Mouse (Mus musculus) megakaryocyte, embryonic 14.5 days (primary cell): ENCODE measurements around the gene Best1. TPM values are rescaled to one million over a fixed set of nuclear protein-coding genes. Genes with fewer than 3 reads are reported as not detected.

Source experiments
- H3K27me3 ChIP-seq: replicated peaks from 2 replicates; pipeline ENCODE3; 2012; ENCODE audit warnings: inconsistent platforms
- H3K36me3 ChIP-seq: replicated peaks from 2 replicates; pipeline ENCODE3; 2012; ENCODE audit warnings: low read length, inconsistent platforms, mixed read lengths
- H3K4me1 ChIP-seq: 2 replicates; pipeline ENCODE4 v1.6.1; 2012; ENCODE audit warnings: inconsistent platforms
- H3K4me3 ChIP-seq: replicated peaks from 2 replicates; pipeline ENCODE3; 2012; ENCODE audit warnings: moderate library complexity, mild to moderate bottlenecking, inconsistent platforms
- H3K9me3 ChIP-seq: 2 replicates; pipeline ENCODE4 v1.6.1; 2012; ENCODE audit warnings: inconsistent platforms
- FLI1 ChIP-seq: IDR thresholded peaks from 2 replicates; pipeline ENCODE4 v1.6.1; 2012; ENCODE audit warnings: low read length, inconsistent platforms, mixed read lengths
- GATA1 ChIP-seq: IDR thresholded peaks from 3 replicates; pipeline ENCODE4 v1.6.1; 2012; ENCODE audit warnings: mixed read lengths, low read length, inconsistent platforms, borderline replicate concordance
- polyA plus RNA-seq: library from polyadenylated mRNA; stranded (reverse); fragments of >175 nt; gene quantifications from 2 replicates; pipeline ENCODE4 v1.2.3, GENCODE M21; 2012; ENCODE audit warnings: low replicate concordance; ENCODE audit not compliant: insufficient read depth

Best1 gene
- polyA plus RNA-seq, 1 experiment: not detected

- TF ChIP-seq FLI1 (no peak), GATA1 (no peak)
- peaks cover 56% of the 10 kb centered on the region for H3K4me1 ChIP-seq
Observed at GRCm38 (mm10) chr19:10014824-10015223, 13.4 kb upstream of the Best1 start.

GRCm38 (mm10) chr19:10013913-10014312, 12.5 kb upstream of the Best1 start:
- Histone ChIP-seq H3K27me3 (peaks cover 76% of the 10 kb centered on the region), H3K4me3 (no peak overlapping the region), H3K36me3 (no peaks in the 10 kb centered on the region), H3K4me1 (peaks cover 50% of the 10 kb centered on the region), H3K9me3 (no peaks in the 10 kb centered on the region)
- TF ChIP-seq GATA1 (no peak), FLI1 (no peak)

More at GRCm38 (mm10) chr19:10014824-10015223, 13.4 kb upstream of the Best1 start:
- Histone ChIP-seq H3K4me3 (no peak overlapping the region), H3K9me3 (no peaks in the 10 kb centered on the region), H3K27me3 (peaks cover 78% of the 10 kb centered on the region), H3K36me3 (no peaks in the 10 kb centered on the region)

- TF ChIP-seq FLI1 (no peak), GATA1 (no peak)
- no peaks in the 10 kb centered on the region for H3K36me3 ChIP-seq
- peaks cover 74% of the 10 kb centered on the region for H3K27me3 ChIP-seq
- H3K4me1 ChIP-seq: peaks cover 44% of the 10 kb centered on the region
- no peak overlapping the region for H3K4me3 ChIP-seq
- no peaks in the 10 kb centered on the region for H3K9me3 ChIP-seq
Observed at GRCm38 (mm10) chr19:10013348-10013747, 11.9 kb upstream of the Best1 start.

GRCm38 (mm10) chr19:10012827-10013278, 11.4 kb upstream of the Best1 start:
- Histone ChIP-seq H3K9me3 (no peaks in the 10 kb centered on the region), H3K4me3 (no peak overlapping the region), H3K27me3 (peaks cover 72% of the 10 kb centered on the region), H3K36me3 (no peaks in the 10 kb centered on the region), H3K4me1 (peaks cover 39% of the 10 kb centered on the region)
- TF ChIP-seq FLI1 (no peak), GATA1 (no peak)

DNA sequence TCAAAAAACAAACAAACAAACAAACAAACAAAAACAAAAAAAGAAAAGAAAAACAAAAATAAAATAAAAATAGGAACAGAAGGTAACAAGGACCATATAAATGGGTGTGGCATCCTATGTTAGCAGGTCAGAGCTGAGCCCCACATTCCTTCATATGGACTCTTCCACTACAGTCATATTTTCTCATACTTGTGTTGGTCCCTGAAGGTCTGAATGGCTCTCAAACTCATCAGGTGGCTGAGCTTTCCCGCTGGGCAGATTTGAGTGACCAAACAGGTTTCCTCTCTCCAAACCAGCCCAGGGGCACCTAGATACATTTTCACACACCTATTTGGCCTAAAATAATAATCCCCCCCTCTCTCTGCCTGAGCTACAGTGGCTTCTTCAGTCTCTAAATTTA, 10.0 kb upstream of the Best1 start:
- Histone ChIP-seq H3K36me3 (no peaks in the 10 kb centered on the region), H3K27me3 (peaks cover 69% of the 10 kb centered on the region), H3K4me1 (peaks cover 34% of the 10 kb centered on the region), H3K9me3 (no peaks in the 10 kb centered on the region), H3K4me3 (no peak overlapping the region)
- TF ChIP-seq FLI1: no peak
- no peak for TF ChIP-seq GATA1

DNA sequence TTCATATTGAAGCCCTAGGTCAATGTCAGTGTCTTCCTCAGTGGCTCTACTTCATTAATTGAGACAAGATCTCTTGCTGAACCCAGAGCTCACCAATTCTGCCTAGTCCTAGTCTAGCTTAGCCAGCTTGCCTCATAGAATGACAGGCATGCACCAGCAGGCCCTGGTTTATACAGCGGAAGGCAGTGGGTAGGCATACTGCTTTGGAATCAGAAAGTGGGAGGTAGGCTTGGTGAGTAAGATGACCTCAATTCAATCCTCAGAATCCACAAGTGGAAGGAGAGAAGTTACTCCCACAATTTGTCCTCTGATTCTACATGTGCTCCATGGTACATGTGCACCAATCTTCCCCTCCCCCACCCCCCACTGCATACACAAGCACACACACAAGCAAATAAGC, 2.3 kb upstream of the Best1 start:
- Histone ChIP-seq H3K27me3 (peaks cover 43% of the 10 kb centered on the region), H3K4me3 (no peak overlapping the region), H3K4me1 (peaks cover 5% of the 10 kb centered on the region; the same call in 1 of the 2 replicates), H3K9me3 (peaks cover 10% of the 10 kb centered on the region), H3K36me3 (no peaks in the 10 kb centered on the region)
- TF ChIP-seq GATA1: no peak

DNA sequence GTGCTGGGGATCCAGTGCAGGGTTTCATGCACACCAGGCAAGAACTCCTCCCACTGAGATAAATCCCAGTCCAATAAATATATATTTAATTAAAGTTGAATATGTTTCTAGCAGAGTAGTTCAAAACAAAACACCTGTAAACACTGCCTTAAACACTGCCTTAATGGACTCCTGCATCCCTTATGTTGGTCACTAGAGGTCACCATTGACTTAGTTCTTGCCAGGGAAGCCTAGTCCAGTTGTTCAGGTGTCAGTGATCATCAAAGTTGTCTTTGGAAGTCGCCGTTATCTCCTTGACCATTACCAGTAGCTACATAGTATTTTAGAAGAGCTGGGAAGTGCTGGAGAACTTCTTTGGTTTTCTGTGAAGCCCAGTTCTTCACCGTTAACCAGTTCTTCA, 1.1 kb downstream of the Best1 start:
- TF ChIP-seq GATA1 (no peak), FLI1 (no peak)
- H3K36me3 ChIP-seq: no peaks in the 10 kb centered on the region
- peaks cover 5% of the 10 kb centered on the region; the same call in 1 of the 2 replicates for H3K4me1 ChIP-seq
- H3K4me3 ChIP-seq: no peak overlapping the region
- H3K27me3 ChIP-seq: peaks cover 43% of the 10 kb centered on the region
- H3K9me3 ChIP-seq: peaks cover 10% of the 10 kb centered on the region

- H3K4me1 ChIP-seq: peaks cover 5% of the 10 kb centered on the region; the same call in 1 of the 2 replicates
- peaks cover 10% of the 10 kb centered on the region for H3K9me3 ChIP-seq
- H3K4me3 ChIP-seq: no peak overlapping the region
- H3K27me3 ChIP-seq: peaks cover 46% of the 10 kb centered on the region
- H3K36me3 ChIP-seq: no peaks in the 10 kb centered on the region
- TF ChIP-seq FLI1 (no peak), GATA1 (no peak)
Observed at GRCm38 (mm10) chr19:9998736-9999486, 2.5 kb downstream of the Best1 start.

- Histone ChIP-seq H3K9me3 (peaks cover 10% of the 10 kb centered on the region), H3K36me3 (no peaks in the 10 kb centered on the region), H3K27me3 (peaks cover 48% of the 10 kb centered on the region), H3K4me1 (peaks cover 11% of the 10 kb centered on the region), H3K4me3 (no peak overlapping the region)
- TF ChIP-seq FLI1: no peak
Observed at GRCm38 (mm10) chr19:9998063-9998416, 3.4 kb downstream of the Best1 start.

DNA sequence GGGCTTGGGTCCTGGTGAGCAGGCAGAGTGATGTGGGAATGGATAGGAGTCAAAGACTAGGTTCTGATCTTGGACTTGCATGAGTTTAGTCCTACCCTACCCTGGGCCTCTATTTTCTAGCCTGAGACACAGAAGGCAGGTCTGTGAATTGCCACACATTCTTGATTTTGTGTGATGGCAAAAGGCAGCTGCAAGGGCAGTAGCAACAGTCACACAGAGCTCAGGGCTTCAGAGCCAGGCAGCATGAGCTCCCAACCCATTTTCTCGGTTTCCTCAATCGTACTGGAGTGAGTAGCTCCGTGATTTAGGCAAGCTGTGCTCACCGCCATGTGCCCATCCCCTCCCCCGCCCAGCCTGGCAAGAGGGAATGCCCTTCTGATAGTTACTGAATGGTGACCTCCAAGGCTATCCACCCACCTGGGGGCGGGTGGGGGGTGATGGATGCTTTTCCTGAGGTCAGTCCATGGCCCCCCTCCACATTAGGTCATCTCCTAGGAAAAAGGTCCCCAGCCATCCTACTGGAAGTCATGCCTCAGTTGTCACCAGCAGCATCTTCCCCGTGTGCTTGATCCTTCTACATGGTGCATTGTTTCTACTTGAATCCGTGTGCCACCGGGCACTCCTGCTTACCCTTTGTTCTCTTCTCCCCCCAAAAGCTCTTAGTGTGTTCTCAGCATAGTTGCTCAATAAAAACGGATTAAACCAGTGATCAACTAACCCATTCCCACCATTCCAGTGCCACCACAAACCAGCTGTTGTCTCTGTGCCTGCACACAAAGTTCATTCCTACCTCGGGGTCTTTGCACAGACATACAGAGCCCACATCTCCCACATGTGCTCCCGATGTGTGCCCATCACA, 4.0 kb downstream of the Best1 start:
- no peak overlapping the region for H3K4me3 ChIP-seq
- H3K9me3 ChIP-seq: peaks cover 4% of the 10 kb centered on the region
- H3K27me3 ChIP-seq: peaks cover 52% of the 10 kb centered on the region
- no peak for TF ChIP-seq GATA1
- no peak for TF ChIP-seq FLI1
- H3K4me1 ChIP-seq: peaks cover 16% of the 10 kb centered on the region
- H3K36me3 ChIP-seq: no peaks in the 10 kb centered on the region
